Mouse (Mus musculus) stomach, embryonic 14.5 days (tissue): ENCODE results near the gene Ugt2b35. TPM values are rescaled to one million over a fixed set of nuclear protein-coding genes. Genes with fewer than 3 reads are reported as not detected.
"Not testable (repeated sequence)": the region's sequence is repeated elsewhere in the genome, so short reads cannot be mapped to it uniquely, and the experiment has no call there.

Experiments
- ATAC-seq: fragments of 200-750 bp; cut with Nextera tagmentation; 2 replicates; pipeline ENCODE4 v1.8.0; 2017; ENCODE audit warnings: low read depth, moderate TSS enrichment; ENCODE audit not compliant: insufficient number of reproducible peaks, insufficient read depth, low FRiP score
- H3K27ac ChIP-seq: fragments of 300-500 bp; sonication (generic); 2 replicates; pipeline ENCODE4 v1.5.1; 2014; ENCODE audit warnings: mild to moderate bottlenecking, low read length, moderate library complexity, mixed read lengths
- H3K27me3 ChIP-seq: fragments of 300-500 bp; sonication (generic); 2 replicates; pipeline ENCODE4 v1.6.1; 2014; ENCODE audit warnings: low read length, control low read depth, mixed read lengths; ENCODE audit not compliant: control insufficient read depth, insufficient read depth
- H3K36me3 ChIP-seq: fragments of 300-500 bp; sonication (generic); 2 replicates; pipeline ENCODE4 v1.6.1; 2014; ENCODE audit warnings: mild to moderate bottlenecking, control low read depth, low read length, moderate library complexity, mixed read lengths; ENCODE audit not compliant: control insufficient read depth, insufficient read depth
- H3K4me1 ChIP-seq: fragments of 300-500 bp; sonication (generic); 2 replicates; pipeline ENCODE4 v1.6.1; 2014; ENCODE audit warnings: low read length, control low read depth, mixed read lengths; ENCODE audit not compliant: control insufficient read depth, insufficient read depth
- H3K4me2 ChIP-seq: fragments of 300-500 bp; sonication (generic); replicated peaks from 2 replicates; pipeline ENCODE4 v1.6.1; 2014; ENCODE audit warnings: low read depth, low read length, control low read depth
- H3K4me3 ChIP-seq: fragments of 300-500 bp; sonication (generic); 2 replicates; pipeline ENCODE4 v1.5.1; 2014; ENCODE audit warnings: low read depth, low read length, control low read depth
- H3K9ac ChIP-seq: fragments of 300-500 bp; sonication (generic); replicated peaks from 2 replicates; pipeline ENCODE4 v1.6.1; 2014; ENCODE audit warnings: low read depth, mild to moderate bottlenecking, control low read depth, low read length, moderate library complexity, mixed read lengths
- H3K9me3 ChIP-seq: fragments of 300-500 bp; sonication (generic); 2 replicates; pipeline ENCODE4 v1.6.1; 2016; ENCODE audit warnings: low read depth, low read length, control low read depth; ENCODE audit not compliant: control insufficient read depth
- WGBS: fragments of 180-500 bp; shearing (Covaris S2); extraction: QIAGEN DNeasy Blood & Tissue Kit; methylation state at CpG from one replicate; pipeline ENCODE4 v1.1.7; 2014; 5-methylcytosine and 5-hydroxymethylcytosine counted together
- polyA plus RNA-seq: library from polyadenylated mRNA; unstranded; fragments of >200 nt; fragmentation: Nextera tagmentation; extraction: Ambion mirVana; gene quantifications from 2 replicates; pipeline ENCODE4 v1.2.1, GENCODE M21; 2014

Ugt2b35 gene
- 1.1 TPM in 2 replicates for polyA plus RNA-seq

- no peak within 1 kb of the TSS for H3K9ac ChIP-seq
- H3K36me3 ChIP-seq: no peaks in the 10 kb centered on the region
- no peaks in the 10 kb centered on the region for H3K4me1 ChIP-seq
- 0 out of 2 replicates have a peak within 1 kb of the TSS, but pooled peaks have one; percentile 6 for H3K4me2 ChIP-seq
- H3K27me3 ChIP-seq: no peaks in the 10 kb centered on the region
- peak within 1 kb of the TSS; percentile 44; the same call in 1 of the 2 replicates for H3K27ac ChIP-seq
- ATAC-seq: peak; percentile 49
- H3K4me3 ChIP-seq: no peak within 1 kb of the TSS
- no peaks in the 10 kb centered on the region for H3K9me3 ChIP-seq
- WGBS: 51% methylated on average over 4 of the region's 4 CpGs
Measured at GRCm38 (mm10) chr5:87000395-87001073, at the start of gene Ugt2b35. Ugt2b35 (plus strand) TSS chr5:87000860.

- no peaks in the 10 kb centered on the region for H3K9me3 ChIP-seq
- H3K4me2 ChIP-seq: no peak overlapping the region
- H3K27ac ChIP-seq: no peak overlapping the region
- WGBS: 91% methylated on average over 3 of the region's 3 CpGs
- no peaks in the 10 kb centered on the region for H3K36me3 ChIP-seq
- no peak for ATAC-seq
- no peaks in the 10 kb centered on the region for H3K4me1 ChIP-seq
- no peak overlapping the region for H3K9ac ChIP-seq
- no peaks in the 10 kb centered on the region for H3K27me3 ChIP-seq
- H3K4me3 ChIP-seq: no peak overlapping the region
Measured at GRCm38 (mm10) chr5:86960504-86960903, 40.2 kb upstream of the Ugt2b35 start.

- H3K4me1 ChIP-seq: no peaks in the 10 kb centered on the region
- H3K27me3 ChIP-seq: no peaks in the 10 kb centered on the region
- H3K4me3 ChIP-seq: no peak overlapping the region
- no peak overlapping the region for H3K4me2 ChIP-seq
- no peaks in the 10 kb centered on the region for H3K36me3 ChIP-seq
- no peak overlapping the region for H3K27ac ChIP-seq
- H3K9me3 ChIP-seq: no peaks in the 10 kb centered on the region
- no peak overlapping the region for H3K9ac ChIP-seq
- ATAC-seq: no peak
- 66% methylated on average over 3 of the region's 3 CpGs for WGBS
Measured at GRCm38 (mm10) chr5:86961587-86962358, 38.9 kb upstream of the Ugt2b35 start.

- not testable (repeated sequence) for H3K27ac ChIP-seq, H3K4me1 ChIP-seq, H3K9ac ChIP-seq, H3K27me3 ChIP-seq, ATAC-seq, H3K36me3 ChIP-seq, H3K4me3 ChIP-seq, H3K9me3 ChIP-seq, H3K4me2 ChIP-seq
- WGBS: 32% methylated on average over 1 of the region's 1 CpGs
Measured at GRCm38 (mm10) chr5:86962849-86963248, 37.8 kb upstream of the Ugt2b35 start.

GRCm38 (mm10) chr5:86967271-86967670 lies 33.4 kb upstream of the Ugt2b35 start:
- 87% methylated on average over 5 of the region's 5 CpGs for WGBS
- H3K27me3 ChIP-seq, H3K4me2 ChIP-seq, H3K36me3 ChIP-seq, ATAC-seq, H3K4me3 ChIP-seq, H3K9ac ChIP-seq, H3K27ac ChIP-seq, H3K4me1 ChIP-seq, H3K9me3 ChIP-seq: not testable (repeated sequence)

GRCm38 (mm10) chr5:87004735-87005134 lies 4.1 kb downstream of the Ugt2b35 start:
- Histone ChIP-seq H3K9ac (no peak overlapping the region), H3K36me3 (no peaks in the 10 kb centered on the region), H3K9me3 (no peaks in the 10 kb centered on the region), H3K27ac (no peak overlapping the region), H3K4me1 (no peaks in the 10 kb centered on the region), H3K27me3 (no peaks in the 10 kb centered on the region), H3K4me3 (no peak overlapping the region), H3K4me2 (no peak overlapping the region)
- 87% methylated on average over 6 of the region's 6 CpGs for WGBS
- no peak for ATAC-seq

GRCm38 (mm10) chr5:87015477-87015876 lies 14.8 kb downstream of the Ugt2b35 start:
- 47% methylated on average over 3 of the region's 3 CpGs for WGBS
- Histone ChIP-seq H3K4me2 (no peak overlapping the region), H3K9ac (no peak overlapping the region), H3K27ac (no peak overlapping the region), H3K27me3 (no peaks in the 10 kb centered on the region), H3K9me3 (no peaks in the 10 kb centered on the region), H3K36me3 (no peaks in the 10 kb centered on the region), H3K4me1 (no peaks in the 10 kb centered on the region), H3K4me3 (no peak overlapping the region)
- no peak for ATAC-seq

- Histone ChIP-seq H3K4me1 (no peaks in the 10 kb centered on the region), H3K36me3 (no peaks in the 10 kb centered on the region), H3K9ac (no peak overlapping the region), H3K27ac (no peak overlapping the region), H3K4me3 (no peak overlapping the region), H3K27me3 (no peaks in the 10 kb centered on the region), H3K4me2 (no peak overlapping the region), H3K9me3 (no peaks in the 10 kb centered on the region)
- WGBS: 69% methylated on average over 3 of the region's 3 CpGs
- no peak for ATAC-seq
Measured at GRCm38 (mm10) chr5:87027359-87027758, 26.7 kb downstream of the Ugt2b35 start.
